In the genomic region with DNA sequence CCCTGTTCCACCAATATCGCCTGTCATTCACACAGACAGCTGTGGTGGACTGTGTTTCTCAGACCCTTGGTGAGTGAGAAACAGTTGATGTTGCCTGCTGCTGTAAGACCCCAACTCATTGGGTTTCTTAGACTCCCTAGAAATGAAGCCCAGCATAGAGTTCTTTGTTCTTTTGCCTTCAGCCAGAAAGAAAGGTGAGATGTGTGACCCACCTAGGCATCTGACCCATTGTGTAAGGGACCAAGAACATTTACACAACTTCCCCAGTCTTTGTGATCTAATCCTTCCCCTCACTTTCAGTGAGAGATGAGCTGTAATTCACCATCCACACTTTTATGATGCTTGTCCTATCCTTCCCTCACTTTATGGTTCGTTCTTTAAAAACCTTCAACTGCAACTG, we compare ENCODE assay signal across 13 mouse cellular contexts. TPM values are rescaled to one million over a fixed set of nuclear protein-coding genes. Genes with fewer than 3 reads are reported as not detected.
"Had no signal": no experiment of that assay in that cellular context is flagged by ENCODE, and none has a peak within 500 bp of the region (broad histone marks: within the 10 kb centered on the region; RNA-seq: fewer than 3 reads in every experiment).

No protein-coding gene starts in this region.

RNA-seq across cellular contexts. Expression of a gene that starts 26.0 kb away (rescaled TPM):
- total RNA-seq: neutrophil, adult 5-6 weeks had no signal
- polyA plus RNA-seq: neural tube, embryonic 13.5 days; neural tube, embryonic 14.5 days; neural tube, embryonic 15.5 days; small intestine, adult 2 months; spleen, adult 2 months; stomach, embryonic 14.5 days; stomach, embryonic 15.5 days; stomach, embryonic 16.5 days; stomach, postnatal 0 days; thymus, adult 2 months; thymus, postnatal 0 days; urinary bladder, adult 2 months had no signal
